Mouse (Mus musculus) myocyte (in vitro differentiated cells): ENCODE results near the gene Krtap4-2.

Experiments used
- E2F4 ChIP-seq: IDR thresholded peaks from one replicate; pipeline ENCODE4 v1.6.1; 2011; ENCODE audit warnings: mild to moderate bottlenecking, control low read depth, moderate library complexity; ENCODE audit not compliant: insufficient read depth
- MAX ChIP-seq: IDR thresholded peaks from one replicate; pipeline ENCODE4 v1.6.1; 2011; ENCODE audit warnings: low read depth, mild to moderate bottlenecking, control low read depth
- POLR2A ChIP-seq: IDR thresholded peaks from one replicate; pipeline ENCODE4 v1.6.1; 2011; ENCODE audit warnings: low read depth, mild to moderate bottlenecking, control low read depth, moderate library complexity; ENCODE audit not compliant: insufficient read length
- SRF ChIP-seq: IDR thresholded peaks from one replicate; pipeline ENCODE4 v1.6.1; 2011; ENCODE audit warnings: low read depth; ENCODE audit not compliant: control insufficient read depth, insufficient read length
- USF1 ChIP-seq: IDR thresholded peaks from one replicate; pipeline ENCODE4 v1.6.1; 2011; ENCODE audit warnings: low read depth, mild to moderate bottlenecking, control low read depth, moderate library complexity

DNA sequence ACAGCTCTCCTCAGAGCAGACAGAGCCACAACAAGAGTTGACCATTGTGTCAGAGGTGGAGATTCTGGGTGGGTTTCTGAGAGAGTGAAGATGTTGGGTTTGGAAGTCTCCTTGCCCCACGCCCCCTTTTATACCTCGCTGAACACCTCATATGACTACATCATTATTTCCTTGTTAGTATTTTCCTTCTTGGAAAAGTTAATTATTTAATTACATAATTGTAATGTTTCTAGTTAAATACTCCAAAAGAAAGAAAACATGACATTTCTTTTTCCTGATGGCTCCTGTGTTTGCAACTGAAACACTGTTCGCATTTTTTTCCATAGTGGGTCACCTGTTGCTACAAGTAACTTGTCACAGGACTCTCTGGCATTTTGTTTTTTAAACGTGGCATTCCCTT is 6.7 kb downstream of the Krtap4-2 start, which contains the start of gene Krtap4-1:
- TF ChIP-seq POLR2A (no peak), E2F4 (no peak), USF1 (no peak), MAX (no peak), SRF (no peak)
